8 mouse cellular contexts compared by ENCODE assay signal in the genomic region with DNA sequence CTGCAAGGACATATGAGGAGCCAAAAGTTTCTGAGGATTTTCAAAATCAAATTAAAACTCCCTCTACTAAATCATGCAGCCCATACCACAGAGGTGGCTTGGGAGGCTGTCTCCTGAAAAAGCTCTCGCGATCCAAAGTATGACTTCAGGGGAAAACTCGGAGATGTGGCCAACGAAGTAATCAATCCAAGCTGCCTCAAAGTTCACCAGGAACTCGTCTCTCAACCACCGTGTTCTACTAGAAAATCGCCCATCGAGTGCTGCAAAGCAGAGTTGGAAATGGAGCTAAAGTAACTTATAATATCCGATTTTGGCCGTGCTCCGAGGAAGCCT. TPM values are rescaled to one million over a fixed set of nuclear protein-coding genes. Genes with fewer than 3 reads are reported as not detected.
DNase-seq lines count a peak whose midpoint lies in the region; ATAC-seq and TF ChIP-seq lines count a peak whose summit lies in the region.

No protein-coding gene starts in this region.

- peak overlapping the region; percentile 74 for H3K27ac ChIP-seq in heart, adult 2 months
- H3K27ac ChIP-seq in ES-Bruce4 (ENCODE audit: insufficient read depth, low read length) = peak overlapping the region; percentile 15; the same call in 1 of the 2 replicates
- peak overlapping the region; percentile 98 for H3K27ac ChIP-seq in forebrain, embryonic 11.5 days (ENCODE audit: low read depth, low read length)
- H3K27ac ChIP-seq in liver, embryonic 12.5 days = peak overlapping the region; percentile 95

- intact Hi-C loops in heart, adult 2 months (cut with DNase I) = loop anchor here (5.0 kb wide), 1 partner anchor 35 kb away; a partner anchor contains a TSS

- peak overlapping the region; percentile 87 for H3K9ac ChIP-seq in heart, adult 2 months (ENCODE audit: low read depth, low read length)
- peak overlapping the region; percentile 98 for H3K9ac ChIP-seq in ES-Bruce4 (ENCODE audit: low read depth, poor library complexity, severe bottlenecking)
- peak overlapping the region; percentile 99 for H3K9ac ChIP-seq in forebrain, embryonic 11.5 days (ENCODE audit: low read length)
- peak overlapping the region; percentile 99 for H3K9ac ChIP-seq in liver, embryonic 12.5 days

- H3K4me1 ChIP-seq in heart, adult 2 months (ENCODE audit: control insufficient read depth, insufficient read depth, low read length) = peaks cover 3% of the 10 kb centered on the region; the same call in 1 of the 2 replicates
- peaks cover 2% of the 10 kb centered on the region for H3K4me1 ChIP-seq in ES-Bruce4 (ENCODE audit: control insufficient read depth, insufficient read depth, low read length)
- 0 out of 2 replicates have a peak, but pooled peaks cover 4% of the 10 kb centered on the region for H3K4me1 ChIP-seq in forebrain, embryonic 11.5 days (replicated peaks; ENCODE audit: control insufficient read depth, insufficient read depth, low read length)
- H3K4me1 ChIP-seq in liver, embryonic 12.5 days = peaks cover 53% of the 10 kb centered on the region

- H3K9me3 ChIP-seq in ES-Bruce4 (replicated peaks; ENCODE audit: control insufficient read depth, insufficient read depth, low read length, poor library complexity, severe bottlenecking) = no peaks in the 10 kb centered on the region
- no peaks in the 10 kb centered on the region for H3K9me3 ChIP-seq in forebrain, embryonic 11.5 days (ENCODE audit: control insufficient read depth, low read length)
- no peaks in the 10 kb centered on the region for H3K9me3 ChIP-seq in liver, embryonic 12.5 days (replicated peaks)

- H3K4me2 ChIP-seq in forebrain, embryonic 11.5 days (ENCODE audit: low read depth, low read length, severe bottlenecking) = peak overlapping the region; percentile 66
- H3K4me2 ChIP-seq in liver, embryonic 12.5 days = peak overlapping the region; percentile 89

- no peak for TF ChIP-seq CTCF in heart, adult 2 months (IDR thresholded peaks at IDR 0.05)
- TF ChIP-seq CTCF in ES-Bruce4 (IDR thresholded peaks at IDR 0.05; ENCODE audit: low read depth, low read length) = no peak

- peaks cover 5% of the 10 kb centered on the region for H3K79me2 ChIP-seq in heart, adult 2 months (replicated peaks; ENCODE audit: control insufficient read depth, insufficient read depth, low read length)

- H3K4me3 ChIP-seq in heart, adult 2 months = peak overlapping the region; percentile 83
- H3K4me3 ChIP-seq in ES-Bruce4 (ENCODE audit: low read depth, low read length) = peak overlapping the region; percentile 95
- peak overlapping the region; percentile 94 for H3K4me3 ChIP-seq in forebrain, embryonic 11.5 days (ENCODE audit: low read depth, low read length)
- H3K4me3 ChIP-seq in liver, embryonic 12.5 days = peak overlapping the region; percentile 99

- ATAC-seq in forebrain, embryonic 11.5 days (replicated peaks; ENCODE audit: low FRiP score) = no peak
- no peak for ATAC-seq in liver, embryonic 12.5 days

- no peak for TF ChIP-seq EP300 in heart, adult 2 months (IDR thresholded peaks at IDR 0.05; ENCODE audit: insufficient read depth, low read depth, low read length)
- TF ChIP-seq EP300 in ES-Bruce4 (IDR thresholded peaks at IDR 0.05; ENCODE audit: insufficient read depth, low read depth, low read length) = no peak

- WGBS in heart, adult 2 months = under 1% methylated on average over 11 of the region's 11 CpGs
- under 1% methylated on average over 11 of the region's 11 CpGs for WGBS in forebrain, embryonic 11.5 days
- 2% methylated on average over 11 of the region's 11 CpGs for WGBS in liver, embryonic 12.5 days (ENCODE audit: insufficient replicate concordance)

- H3K27me3 ChIP-seq in heart, adult 2 months (ENCODE audit: control insufficient read depth, insufficient read depth, low read length) = no peaks in the 10 kb centered on the region
- H3K27me3 ChIP-seq in ES-Bruce4 (ENCODE audit: control insufficient read depth, insufficient read depth, low read length, poor library complexity, severe bottlenecking) = no peaks in the 10 kb centered on the region
- no peaks in the 10 kb centered on the region for H3K27me3 ChIP-seq in forebrain, embryonic 11.5 days (ENCODE audit: control insufficient read depth, insufficient read depth, low read length)
- no peaks in the 10 kb centered on the region for H3K27me3 ChIP-seq in liver, embryonic 12.5 days (replicated peaks)

- H3K36me3 ChIP-seq in heart, adult 2 months (ENCODE audit: control insufficient read depth, insufficient read depth, low read length) = peaks cover 2% of the 10 kb centered on the region
- H3K36me3 ChIP-seq in ES-Bruce4 (ENCODE audit: control insufficient read depth, insufficient read depth, low read length, poor library complexity, severe bottlenecking) = peaks cover 5% of the 10 kb centered on the region; the same call in 1 of the 2 replicates
- H3K36me3 ChIP-seq in forebrain, embryonic 11.5 days (ENCODE audit: control insufficient read depth, insufficient read depth, low read length) = no peaks in the 10 kb centered on the region; the same call in 1 of the 2 replicates
- peaks cover 29% of the 10 kb centered on the region for H3K36me3 ChIP-seq in liver, embryonic 12.5 days

- no peak for TF ChIP-seq POLR2A in heart, adult 2 months (IDR thresholded peaks at IDR 0.05; ENCODE audit: insufficient read depth, low read depth, low read length)
- TF ChIP-seq POLR2A in ES-Bruce4 (IDR thresholded peaks at IDR 0.05; ENCODE audit: insufficient read depth, low read length) = no peak

- DNase-seq in heart, adult 2 months = no peak
- no peak for DNase-seq in heart, postnatal 4 days
- DNase-seq in forebrain, embryonic 11.5 days (ENCODE audit: low spot score) = no peak
- DNase-seq in MN1 (ENCODE audit: low spot score) = no peak
- DNase-seq in cerebellum, adult 11-12 months = no peak
- no peak for DNase-seq in cerebellum, postnatal 36 days

RNA-seq across cellular contexts. Expression of a gene that starts 0.8 kb away (rescaled TPM):
- total RNA-seq in heart, adult 2 months (2021) = 10 to 100 TPM; 48.7 TPM
- polyA plus RNA-seq in heart, adult 2 months (2012; rRNA removed) = 52.2 and 70.4 TPM in 2 replicates
- total RNA-seq in heart, postnatal 4 days (2021) = 10 to 100 TPM; 78.8 to 81.1 TPM
- 148 and 163 TPM in 2 replicates for polyA plus RNA-seq in ES-Bruce4 (2011; ENCODE audit: insufficient read depth, insufficient read length, low read depth, missing spikeins)
- 193 and 209 TPM in 2 replicates for polyA plus RNA-seq in forebrain, embryonic 11.5 days (2014; fragmentation: Nextera tagmentation; extraction: Ambion mirVana)
- 109 and 116 TPM in 2 replicates for polyA plus RNA-seq in liver, embryonic 12.5 days (2016; fragmentation: Nextera tagmentation; extraction: Ambion mirVana)

RNA-seq across cellular contexts. Expression of a gene that starts 27.1 kb away (rescaled TPM):
- total RNA-seq in heart, adult 2 months (2021) = 1 to 10 TPM in 1 of 2 experiments, under 1 TPM in 1; 0.55 to 1.5 TPM
- 0.70 TPM in 1 of 2 replicates, not detected in the other for polyA plus RNA-seq in heart, adult 2 months (2012; rRNA removed)
- 10 to 100 TPM; 25.0 to 30.7 TPM for total RNA-seq in heart, postnatal 4 days (2021)
- polyA plus RNA-seq in ES-Bruce4 (2011; ENCODE audit: insufficient read depth, insufficient read length, low read depth, missing spikeins) = 26.9 and 31.8 TPM in 2 replicates
- 51.8 and 55.5 TPM in 2 replicates for polyA plus RNA-seq in forebrain, embryonic 11.5 days (2014; fragmentation: Nextera tagmentation; extraction: Ambion mirVana)
- 98.8 and 99.0 TPM in 2 replicates for polyA plus RNA-seq in liver, embryonic 12.5 days (2016; fragmentation: Nextera tagmentation; extraction: Ambion mirVana)

RNA-seq across cellular contexts. Expression of a gene that starts 34.6 kb away (rescaled TPM):
- 10 to 100 TPM; 27.4 to 33.8 TPM for total RNA-seq in heart, adult 2 months (2021)
- 7.5 and 17.2 TPM in 2 replicates for polyA plus RNA-seq in heart, adult 2 months (2012; rRNA removed)
- 10 to 100 TPM; 53.6 to 54.1 TPM for total RNA-seq in heart, postnatal 4 days (2021)
- polyA plus RNA-seq in ES-Bruce4 (2011; ENCODE audit: insufficient read depth, insufficient read length, low read depth, missing spikeins) = 105 and 114 TPM in 2 replicates
- 103 and 116 TPM in 2 replicates for polyA plus RNA-seq in forebrain, embryonic 11.5 days (2014; fragmentation: Nextera tagmentation; extraction: Ambion mirVana)
- polyA plus RNA-seq in liver, embryonic 12.5 days (2016; fragmentation: Nextera tagmentation; extraction: Ambion mirVana) = 49.6 and 55.3 TPM in 2 replicates

RNA-seq across cellular contexts. Expression of a gene that starts 44.5 kb away (rescaled TPM):
- 10 to 100 TPM; 33.5 to 38.5 TPM for total RNA-seq in heart, adult 2 months (2021)
- polyA plus RNA-seq in heart, adult 2 months (2012; rRNA removed) = 20.6 and 30.0 TPM in 2 replicates
- 10 to 100 TPM; 26.4 to 26.8 TPM for total RNA-seq in heart, postnatal 4 days (2021)
- polyA plus RNA-seq in ES-Bruce4 (2011; ENCODE audit: insufficient read depth, insufficient read length, low read depth, missing spikeins) = 12.4 and 15.2 TPM in 2 replicates
- polyA plus RNA-seq in forebrain, embryonic 11.5 days (2014; fragmentation: Nextera tagmentation; extraction: Ambion mirVana) = 30.2 and 33.9 TPM in 2 replicates
- 20.6 and 21.7 TPM in 2 replicates for polyA plus RNA-seq in liver, embryonic 12.5 days (2016; fragmentation: Nextera tagmentation; extraction: Ambion mirVana)

Comparison
In these comparisons a context has a peak if more than half of its experiments do, and no peak if none do; other contexts are left out.
1. H3K27ac ChIP-seq: peak in every context shown above with its lines; median percentile 98 in forebrain, embryonic 11.5 days; 95 in liver, embryonic 12.5 days; 74 in heart, adult 2 months; 15 in ES-Bruce4.
2. RNA of a gene that starts 27.1 kb away (polyA plus RNA-seq): 98.8 to 99.0 TPM in liver, embryonic 12.5 days, 51.8 to 55.5 TPM in forebrain, embryonic 11.5 days and 26.9 to 31.8 TPM in ES-Bruce4; 0.70 TPM in heart, adult 2 months; every median in the first group is over 10 times any median in the second.
3. Peak in every context shown above with its lines, with median percentiles within 50 percentile points of each other: H3K4me3 ChIP-seq and H3K9ac ChIP-seq.